Mouse (Mus musculus): ENCODE results near the gene 4931406P16Rik. TPM values are rescaled to one million over a fixed set of nuclear protein-coding genes. Genes with fewer than 3 reads are reported as not detected.
"Not testable (repeated sequence)": the region's sequence is repeated elsewhere in the genome, so short reads cannot be mapped to it uniquely, and the experiment has no call there.

The 4931406P16Rik gene
- total RNA-seq, 2 experiments from 2014 or later: 44.7 to 50.9 TPM

DNA sequence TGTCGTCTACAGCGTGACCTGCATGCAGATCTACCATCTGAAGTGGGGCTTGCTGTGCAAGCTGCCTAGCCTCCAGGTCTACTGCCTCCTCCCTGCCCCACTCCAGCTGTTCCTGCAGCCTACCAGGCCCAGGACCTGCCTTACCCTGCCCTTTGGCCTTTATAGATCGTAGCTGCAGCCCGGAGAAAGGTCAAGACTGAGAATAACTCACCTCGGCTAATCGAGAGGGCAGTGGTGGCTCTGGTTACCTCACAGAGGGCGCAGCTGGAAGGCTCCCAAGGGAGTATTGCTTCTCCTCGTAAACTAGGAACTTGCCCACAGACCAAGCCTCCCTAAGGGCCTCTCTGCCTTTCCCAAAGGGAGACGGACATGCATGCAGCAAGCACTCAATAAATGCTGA, 97.9 kb downstream of the 4931406P16Rik start:
- no peak for DNase-seq (ENCODE audit: low spot score in 2 of 2)

DNA sequence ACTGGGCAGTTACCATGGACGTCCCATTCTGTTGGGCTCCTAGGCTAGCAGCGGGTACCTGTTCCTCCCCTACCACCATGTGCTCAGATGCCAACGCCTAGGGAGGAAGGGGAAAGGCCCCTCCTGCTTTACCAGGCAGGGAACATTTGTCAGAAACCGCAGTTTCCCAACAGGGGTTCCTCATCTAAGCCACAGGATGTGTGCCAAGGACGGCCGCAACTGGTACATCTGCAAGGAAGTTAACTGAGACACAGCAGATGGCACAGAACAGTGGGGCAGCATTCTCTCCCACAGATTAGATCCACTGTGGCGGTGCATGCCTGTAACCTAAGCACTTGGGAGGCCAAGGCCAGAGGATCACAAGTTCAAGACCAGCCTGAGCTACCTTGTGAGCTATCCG, 98.7 kb downstream of the 4931406P16Rik start:
- no peak for DNase-seq (ENCODE audit: low spot score in 2 of 2)

DNA sequence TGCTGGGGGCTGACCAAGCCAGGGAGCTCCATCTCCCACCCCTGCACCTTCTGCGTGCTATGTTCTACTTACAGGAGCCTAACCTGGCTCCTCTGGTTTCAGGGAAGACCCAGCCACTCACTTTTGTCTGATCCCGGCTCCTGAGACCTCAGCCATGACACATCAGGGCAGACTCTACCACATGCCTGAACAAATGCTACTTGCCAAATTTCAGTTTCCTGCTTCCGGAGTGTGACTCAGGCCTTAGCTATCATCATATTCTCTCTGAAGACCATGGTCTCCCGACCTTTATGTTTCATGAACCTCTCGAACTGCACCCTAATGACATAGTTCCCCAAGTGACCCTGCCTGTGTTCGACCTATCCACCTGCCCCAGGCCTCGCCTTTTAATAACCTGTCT, 100.1 kb downstream of the 4931406P16Rik start:
- no peak for DNase-seq (ENCODE audit: low spot score in 2 of 2)

DNA sequence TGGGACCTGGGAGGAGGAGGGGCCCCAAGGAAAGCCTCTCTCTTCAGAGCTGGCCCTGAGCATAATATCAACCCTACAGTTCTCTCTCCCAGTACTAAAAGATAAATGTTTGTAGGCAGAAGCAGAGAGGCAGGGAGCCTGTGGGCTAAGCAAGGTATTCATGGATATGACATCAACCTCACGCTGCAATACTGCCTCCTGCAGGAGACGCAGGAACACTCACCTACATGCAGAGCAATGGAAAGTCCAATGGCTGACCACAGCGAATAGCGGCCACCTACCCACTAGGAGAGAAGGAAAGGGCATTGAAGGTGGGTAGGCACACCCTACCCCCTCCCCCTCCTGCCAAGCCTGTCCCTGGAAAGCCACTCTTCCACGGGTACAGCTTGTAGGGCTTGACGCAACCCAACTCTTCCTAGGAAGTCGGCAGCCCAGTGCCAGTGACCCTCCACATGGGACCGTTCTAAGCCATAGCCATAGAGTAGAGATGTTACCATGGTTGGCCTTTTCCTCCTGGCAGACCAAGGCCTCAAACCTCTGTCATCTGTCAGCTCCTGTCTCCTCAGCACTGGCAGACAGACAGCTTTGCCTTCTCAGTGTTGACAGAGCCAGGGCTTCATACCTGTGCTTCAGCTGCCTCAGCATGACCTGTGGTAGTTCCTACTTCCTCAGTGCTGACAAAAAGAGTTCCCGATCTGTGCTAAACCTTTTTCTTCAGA, 105.2 kb downstream of the 4931406P16Rik start:
- DNase-seq (ENCODE audit: low spot score in 2 of 2): no peak

DNA sequence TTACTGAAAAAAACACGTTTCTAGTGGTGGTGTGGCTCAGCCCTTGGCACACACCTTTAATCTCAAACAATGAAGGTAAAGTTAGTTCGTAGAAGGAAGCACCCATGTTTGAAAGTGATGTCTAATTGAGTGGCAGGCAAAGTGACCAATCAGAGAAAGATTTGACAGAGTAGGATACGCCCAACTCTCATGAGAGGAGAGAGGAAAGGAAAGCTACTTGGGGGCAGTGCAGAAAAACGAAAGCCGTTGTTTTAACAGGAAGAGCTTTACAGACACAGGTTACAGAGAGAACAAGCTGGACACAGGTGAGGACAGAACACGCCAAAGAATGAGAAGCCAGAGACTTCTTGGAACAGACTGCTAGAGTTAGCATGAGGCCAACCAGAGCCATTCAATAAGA, 107.0 kb downstream of the 4931406P16Rik start:
- no peak for DNase-seq (ENCODE audit: low spot score in 2 of 2)

DNA sequence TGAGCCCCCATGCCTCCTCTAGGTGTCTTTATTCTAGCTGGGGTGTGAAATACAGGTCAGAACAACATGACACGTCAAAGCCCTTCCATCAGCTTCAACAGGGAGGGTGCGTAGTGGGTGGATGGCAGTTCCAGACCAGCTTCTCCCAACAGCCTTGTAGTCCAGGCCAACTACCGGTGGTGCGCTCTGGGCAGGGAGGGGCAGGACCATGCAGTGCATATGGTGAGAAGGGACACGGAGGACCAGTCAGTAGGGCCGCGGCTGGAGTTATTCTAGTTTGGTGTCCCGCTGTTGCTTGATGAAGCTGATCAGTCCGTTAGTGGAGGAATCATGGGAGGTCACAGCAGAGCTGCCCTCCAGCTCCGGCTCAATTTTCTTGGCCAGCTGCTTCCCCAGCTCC, 111.2 kb downstream of the 4931406P16Rik start:
- not testable (repeated sequence) for DNase-seq (ENCODE audit: low spot score in 2 of 2)

DNA sequence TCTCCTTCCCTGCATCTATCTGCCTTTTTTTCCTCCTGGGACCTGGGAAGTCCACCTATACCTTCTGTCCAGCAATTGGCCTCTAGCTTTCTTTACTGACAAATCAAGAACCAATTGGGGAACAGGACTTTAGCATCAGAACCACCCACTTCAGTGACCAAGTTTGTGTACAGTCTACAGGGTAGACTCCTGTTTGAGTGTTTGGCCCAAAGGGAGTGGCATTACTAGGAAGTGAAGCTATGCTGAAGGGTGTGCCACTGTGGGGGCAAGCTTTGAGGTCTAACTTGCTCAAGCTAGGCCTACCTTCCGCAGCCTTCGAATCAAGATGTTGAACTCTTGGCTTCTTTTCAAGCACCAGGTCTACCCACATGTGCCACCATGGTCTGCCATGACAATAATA, 112.5 kb downstream of the 4931406P16Rik start:
- no peak for DNase-seq (ENCODE audit: low spot score in 2 of 2)

DNA sequence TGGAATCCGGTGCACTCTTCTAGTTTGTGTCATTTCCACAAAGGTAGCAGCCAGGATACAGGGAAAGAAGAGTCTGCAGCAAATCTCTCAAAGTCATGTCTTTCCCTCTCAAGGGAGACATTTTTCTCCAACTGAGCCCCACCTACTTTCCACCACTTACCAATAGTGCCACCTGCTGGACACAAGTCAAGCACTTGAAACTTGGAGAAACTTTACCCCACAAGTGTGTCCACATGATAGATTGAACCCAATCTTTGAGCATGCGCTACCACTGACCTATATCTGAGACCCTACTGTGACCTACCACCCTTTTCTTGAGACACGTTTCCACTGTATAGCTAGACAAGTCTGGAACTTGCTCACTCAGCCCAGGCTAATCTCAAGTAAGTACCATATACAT, 115.0 kb downstream of the 4931406P16Rik start:
- peak in 1 of 2 experiments; percentile 28 for DNase-seq (ENCODE audit: low spot score in 2 of 2)

DNA sequence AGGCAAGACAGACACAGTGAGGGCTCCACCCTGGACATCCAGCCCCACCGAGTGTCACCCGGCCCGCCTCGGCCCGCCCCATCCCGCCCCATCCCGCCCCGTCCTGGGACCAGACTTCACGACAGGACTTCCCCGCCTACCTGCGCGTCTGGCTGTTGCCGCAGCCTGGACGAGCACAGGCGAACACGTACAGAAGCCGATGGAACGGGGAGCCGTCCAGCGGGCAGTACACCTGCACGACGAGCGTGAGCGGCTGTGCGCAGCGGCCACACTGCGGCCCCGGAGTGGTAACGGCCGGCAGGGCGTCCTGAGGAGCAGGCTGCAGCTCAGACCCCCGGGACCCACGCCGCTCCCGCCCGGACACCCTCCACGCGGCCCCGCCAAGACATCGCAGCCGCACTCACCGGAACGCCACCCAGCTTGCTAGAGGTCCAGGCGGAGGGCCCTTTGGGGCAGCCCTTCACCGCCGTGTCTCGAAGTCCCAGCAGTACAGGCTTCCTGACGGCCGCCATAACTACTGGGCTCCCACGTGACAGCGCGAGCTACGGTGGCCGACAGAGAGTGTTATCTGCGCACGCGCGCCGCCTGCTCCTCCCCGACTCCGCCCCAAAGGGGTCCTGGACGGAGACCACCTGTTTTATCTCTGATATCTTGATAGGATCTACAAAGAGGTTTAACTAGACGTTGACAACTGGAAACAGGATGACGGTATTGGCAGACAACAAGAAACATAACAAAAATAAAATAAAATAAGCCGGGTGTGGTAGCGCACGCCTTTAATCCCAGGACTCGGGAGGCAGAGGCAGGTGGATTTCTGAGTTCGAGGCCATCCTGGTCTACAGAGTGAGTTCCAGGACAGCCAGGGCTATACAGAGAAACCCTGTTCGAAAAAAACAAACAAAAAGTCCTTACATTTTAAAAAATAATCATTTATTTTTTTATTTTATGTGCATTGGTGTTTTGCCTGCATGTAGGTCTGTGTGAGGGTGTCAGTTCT, 116.9 kb downstream of the 4931406P16Rik start, which contains the start of gene Pdcd2l:
Gene Pdcd2l, minus strand, starts transcription at position 530 of the 997 bp plus-strand sequence.
- DNase-seq (ENCODE audit: low spot score in 2 of 2): peak; percentile 90 to 94

DNA sequence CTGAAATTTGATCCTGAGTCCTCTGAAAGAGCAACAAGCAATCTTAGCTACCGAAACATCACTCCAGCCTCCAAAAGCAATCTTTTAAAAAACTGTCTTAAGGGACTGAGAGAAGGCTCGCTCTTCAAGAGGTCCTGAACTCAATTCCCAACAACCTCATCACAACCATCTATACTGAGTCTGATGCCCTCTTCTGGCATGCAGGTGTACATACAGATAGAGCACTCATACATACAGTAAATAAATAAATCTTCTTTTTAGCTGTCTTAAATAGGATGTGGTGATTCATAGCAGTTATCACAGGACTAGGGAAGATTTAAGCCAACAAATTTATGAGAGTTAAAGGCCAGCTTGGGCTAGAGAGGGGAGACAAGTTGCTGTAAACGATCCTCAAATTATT, 117.7 kb downstream of the 4931406P16Rik start:
- no peak for DNase-seq (ENCODE audit: low spot score in 2 of 2)

DNA sequence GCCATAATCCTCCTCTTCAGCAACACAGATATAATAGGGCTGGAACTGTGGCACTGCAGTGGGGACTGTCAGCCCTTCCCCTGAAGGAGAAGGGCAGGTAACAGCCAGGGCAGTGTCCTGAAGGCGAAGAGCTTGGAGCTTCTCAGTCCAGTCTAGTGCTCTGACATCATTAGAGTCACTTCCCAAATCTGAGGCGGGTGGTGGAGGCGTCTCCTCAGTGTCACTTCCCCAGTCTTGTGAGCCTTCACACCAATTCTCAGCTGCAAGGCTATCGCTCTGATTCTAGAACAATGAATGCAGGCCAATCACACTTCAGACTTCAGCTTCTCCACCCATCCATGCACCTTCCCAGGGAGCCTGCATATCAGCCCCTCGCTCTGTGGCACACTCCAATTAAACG, 120.5 kb downstream of the 4931406P16Rik start:
- no peak for DNase-seq (ENCODE audit: low spot score in 2 of 2)

DNA sequence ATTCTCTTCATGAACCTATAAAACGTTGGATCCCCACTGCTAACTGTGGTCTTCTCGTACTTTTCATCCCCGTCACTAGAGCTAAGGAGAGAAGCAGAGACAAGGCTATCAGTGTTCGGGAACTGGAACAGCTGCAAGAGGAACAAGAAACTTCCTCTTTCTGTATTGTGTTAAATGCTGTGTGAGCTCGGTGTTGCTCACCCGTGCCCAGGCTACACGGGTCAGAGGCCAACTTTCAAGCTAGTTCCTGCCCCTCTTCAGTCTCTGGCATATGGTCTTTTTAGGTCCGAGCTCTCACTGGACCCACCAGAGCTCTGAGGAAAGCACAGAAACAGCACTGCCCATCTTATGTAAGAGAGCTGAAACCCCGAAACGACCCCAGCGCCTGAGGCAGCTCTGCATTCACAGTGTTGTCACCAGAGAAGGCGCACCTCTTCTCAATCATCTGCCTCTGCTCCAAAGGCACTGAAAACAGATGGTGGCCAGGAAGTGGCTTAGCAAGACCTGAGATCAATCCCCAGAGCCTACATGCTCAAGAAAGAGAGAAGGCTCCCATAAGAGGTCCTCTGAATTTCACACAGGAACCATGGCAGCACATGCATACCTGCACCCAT, 123.9 kb downstream of the 4931406P16Rik start:
- DNase-seq (ENCODE audit: low spot score in 2 of 2): no peak

Other genes starting within 250 kb of the 4931406P16Rik start
- not detected for gene Scgb1b30, start 218.1 kb downstream of the 4931406P16Rik start, total RNA-seq (2021)
- 10 to 100 TPM; 13.1 to 14.1 TPM for gene Wtip, start 180.3 kb downstream of the 4931406P16Rik start, total RNA-seq (2021)
- gene Uba2, start 144.0 kb downstream of the 4931406P16Rik start, total RNA-seq (2021): 10 to 100 TPM; 82.5 to 82.9 TPM
- 10 to 100 TPM; 20.6 to 24.7 TPM for gene Pdcd2l, start 116.9 kb downstream of the 4931406P16Rik start, total RNA-seq (2021)
- gene Gpi1, start 83.2 kb downstream of the 4931406P16Rik start, total RNA-seq (2021): 100 to 1,000 TPM; 842 to 844 TPM
- not detected for gene Gm6096, start 62.5 kb downstream of the 4931406P16Rik start, total RNA-seq (2021)
- 10 to 100 TPM; 71.2 to 77.8 TPM for gene Lsm14a, start 79.8 kb upstream of the 4931406P16Rik start, total RNA-seq (2021)

Data from layer of hippocampus, postnatal 14 days (tissue).